Mouse (Mus musculus) layer of hippocampus, adult 2 months (tissue): ENCODE measurements around the gene Usp49. TPM values are rescaled to one million over a fixed set of nuclear protein-coding genes. Genes with fewer than 3 reads are reported as not detected.
"Not testable (repeated sequence)": the region's sequence is repeated elsewhere in the genome, so short reads cannot be mapped to it uniquely, and the experiment has no call there.

Experiments
- DNase-seq, 2 experiments: peaks; one replicate each; pipeline ENCODE4 v3.0.0; 2022; ENCODE audit warnings: low spot score in 2 of 2
- H3K27ac ChIP-seq: fragments of 200-600 bp; 2 replicates; pipeline ENCODE4 v1.8.1; 2022
- H3K4me3 ChIP-seq: fragments of 200-600 bp; 2 replicates; pipeline ENCODE4 v1.8.1; 2022; ENCODE audit warnings: mild to moderate bottlenecking
- CTCF ChIP-seq: fragments of 200-600 bp; conservative IDR thresholded peaks from 2 replicates; pipeline ENCODE4 v1.8.1; 2022; ENCODE audit warnings: antibody characterized with exemption, mild to moderate bottlenecking, moderate library complexity
- total RNA-seq, 2 experiments: library from RNA; stranded (reverse); gene quantifications; 2 replicates each; pipeline ENCODE4 v1.2.3; 2021

Usp49 gene
- total RNA-seq, 2 experiments from 2014 or later, result 11.5 to 12.3 TPM

GRCm38 (mm10) chr17:47616652-47617051 lies 13.8 kb upstream of the Usp49 start:
- TF ChIP-seq CTCF, result no peak
- DNase-seq, result no peak
- Histone ChIP-seq H3K4me3 (no peak overlapping the region), H3K27ac (no peak overlapping the region)

GRCm38 (mm10) chr17:47617605-47618307 lies 12.7 kb upstream of the Usp49 start:
- TF ChIP-seq CTCF, result no peak
- Histone ChIP-seq H3K4me3 (no peak overlapping the region), H3K27ac (no peak overlapping the region)
- DNase-seq, result no peak

GRCm38 (mm10) chr17:47618556-47619311 lies 11.8 kb upstream of the Usp49 start:
- no peak for TF ChIP-seq CTCF
- H3K27ac ChIP-seq, result no peak overlapping the region
- H3K4me3 ChIP-seq, result no peak overlapping the region
- DNase-seq, result no peak

- Histone ChIP-seq H3K27ac (no peak overlapping the region), H3K4me3 (no peak overlapping the region)
- no peak for DNase-seq
- TF ChIP-seq CTCF, result no peak
Observed at GRCm38 (mm10) chr17:47622912-47623554, 7.5 kb upstream of the Usp49 start.

GRCm38 (mm10) chr17:47624572-47624971 lies 5.9 kb upstream of the Usp49 start:
- not testable (repeated sequence) for DNase-seq, H3K4me3 ChIP-seq, H3K27ac ChIP-seq
- 0 out of 2 replicates have a peak, but pooled peaks have one; percentile 3 for TF ChIP-seq CTCF

GRCm38 (mm10) chr17:47625088-47625487 lies 5.4 kb upstream of the Usp49 start:
- TF ChIP-seq CTCF, result no peak
- no peak for DNase-seq
- H3K4me3 ChIP-seq, result no peak overlapping the region
- no peak overlapping the region for H3K27ac ChIP-seq

GRCm38 (mm10) chr17:47626031-47626430 lies 4.5 kb upstream of the Usp49 start:
- TF ChIP-seq CTCF, result no peak
- DNase-seq, result no peak
- H3K27ac ChIP-seq, result no peak overlapping the region

GRCm38 (mm10) chr17:47627791-47628190 lies 2.7 kb upstream of the Usp49 start:
- no peak overlapping the region for H3K4me3 ChIP-seq
- DNase-seq, result no peak
- TF ChIP-seq CTCF, result peak; percentile 29
- no peak overlapping the region for H3K27ac ChIP-seq

More at GRCm38 (mm10) chr17:47626031-47626430, 4.5 kb upstream of the Usp49 start:
- H3K4me3 ChIP-seq, result no peak overlapping the region

- no peak for TF ChIP-seq CTCF
- DNase-seq, result peak; percentile 90
- peak overlapping the region; percentile 92 for H3K4me3 ChIP-seq
- H3K27ac ChIP-seq, result peak overlapping the region; percentile 92
Observed at GRCm38 (mm10) chr17:47628851-47629676, 1.4 kb upstream of the Usp49 start.

GRCm38 (mm10) chr17:47629717-47630677 lies 493 bp upstream of the Usp49 start:
- no peak for DNase-seq
- peak overlapping the region; percentile 92 for H3K27ac ChIP-seq
- peak overlapping the region; percentile 92 for H3K4me3 ChIP-seq
- peak; percentile 59 for TF ChIP-seq CTCF

GRCm38 (mm10) chr17:47632181-47632840 lies 1.8 kb downstream of the Usp49 start:
- H3K27ac ChIP-seq, result no peak overlapping the region
- H3K4me3 ChIP-seq, result no peak overlapping the region
- no peak for DNase-seq
- TF ChIP-seq CTCF, result 0 out of 2 replicates have a peak, but pooled peaks have one; percentile 10
